Mouse (Mus musculus): Measurements from ENCODE around the gene Ptprz1.

GRCm38 (mm10) chr6:22983769-22984519, 108.6 kb downstream of the Ptprz1 start:
- TF ChIP-seq CTCF (IDR thresholded peaks at IDR 0.05; ENCODE audit: borderline replicate concordance, control insufficient read depth, extremely low read depth, insufficient read depth, low read length, poor library complexity) (no peak), POLR2A (IDR thresholded peaks at IDR 0.05; ENCODE audit: control insufficient read depth, extremely low read depth, insufficient read depth, low read length, poor library complexity) (no peak)
